Mouse (Mus musculus) right cerebral cortex, postnatal 36 days (tissue): ENCODE measurements around the gene Aebp1.
"Not testable (repeated sequence)": the region's sequence is repeated elsewhere in the genome, so short reads cannot be mapped to it uniquely, and the experiment has no call there.

Source experiments
- DNase-seq, 2 experiments: peaks; one replicate each; pipeline ENCODE4 v3.0.0; 2022; ENCODE audit warnings: low spot score in 2 of 2, mixed read lengths in 1 of 2

Gene Aebp1

GRCm38 (mm10) chr11:5855902-5856301 is 5.8 kb upstream of the Aebp1 start:
- peak in 1 of 2 experiments; percentile 41 for DNase-seq

DNA sequence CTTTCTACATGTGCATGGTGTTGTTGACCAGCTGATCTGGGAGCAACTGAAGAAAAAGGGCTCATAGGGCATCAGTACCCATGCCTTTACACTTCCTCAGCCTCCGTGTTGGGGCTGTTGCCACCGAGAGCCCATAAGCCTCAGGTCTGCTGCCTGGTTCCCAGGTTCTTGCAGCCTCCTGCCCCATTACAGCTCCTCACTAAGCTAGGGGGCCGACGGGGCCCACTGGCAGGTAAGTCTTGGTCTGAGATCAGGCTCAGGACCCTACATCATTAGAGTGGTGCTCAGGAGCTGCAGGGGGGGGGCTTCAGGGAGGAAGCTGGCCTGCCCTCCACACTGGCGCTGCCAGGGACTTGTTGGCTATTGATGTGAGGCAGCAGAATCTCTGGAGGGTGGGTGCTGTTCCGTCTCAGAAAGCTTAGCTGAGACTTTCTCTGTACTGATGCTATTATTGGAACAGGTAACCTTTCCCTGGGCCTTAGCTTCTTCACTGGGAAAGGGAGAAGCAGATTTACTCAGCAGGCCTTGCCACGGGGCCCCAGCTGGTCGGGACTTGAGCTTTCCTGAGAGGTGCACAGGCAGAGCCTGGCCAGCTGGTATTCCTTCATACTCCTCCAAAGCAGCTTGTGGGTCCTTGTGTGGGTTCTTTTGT is 5.1 kb upstream of the Aebp1 start:
- no peak for DNase-seq

DNA sequence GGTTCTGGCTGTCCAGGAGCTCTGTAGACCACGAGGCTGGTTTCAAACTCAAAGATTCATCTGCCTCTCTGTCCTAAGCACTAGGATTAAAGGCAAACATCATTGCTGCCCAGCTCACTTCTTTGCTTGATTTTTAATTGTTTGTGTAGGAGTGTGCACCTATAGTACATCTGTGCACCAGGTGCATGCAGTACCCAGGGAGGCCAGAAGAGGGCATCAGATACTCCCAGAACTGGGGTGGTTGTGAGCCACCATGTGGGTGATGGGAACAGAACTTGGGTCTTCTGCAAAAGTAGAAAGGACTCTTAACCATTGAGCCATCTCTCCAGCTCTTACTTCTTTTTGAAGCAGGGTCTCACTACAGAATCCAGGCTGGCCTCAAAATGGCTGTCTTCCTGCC is 3.0 kb upstream of the Aebp1 start:
- no peak for DNase-seq

DNA sequence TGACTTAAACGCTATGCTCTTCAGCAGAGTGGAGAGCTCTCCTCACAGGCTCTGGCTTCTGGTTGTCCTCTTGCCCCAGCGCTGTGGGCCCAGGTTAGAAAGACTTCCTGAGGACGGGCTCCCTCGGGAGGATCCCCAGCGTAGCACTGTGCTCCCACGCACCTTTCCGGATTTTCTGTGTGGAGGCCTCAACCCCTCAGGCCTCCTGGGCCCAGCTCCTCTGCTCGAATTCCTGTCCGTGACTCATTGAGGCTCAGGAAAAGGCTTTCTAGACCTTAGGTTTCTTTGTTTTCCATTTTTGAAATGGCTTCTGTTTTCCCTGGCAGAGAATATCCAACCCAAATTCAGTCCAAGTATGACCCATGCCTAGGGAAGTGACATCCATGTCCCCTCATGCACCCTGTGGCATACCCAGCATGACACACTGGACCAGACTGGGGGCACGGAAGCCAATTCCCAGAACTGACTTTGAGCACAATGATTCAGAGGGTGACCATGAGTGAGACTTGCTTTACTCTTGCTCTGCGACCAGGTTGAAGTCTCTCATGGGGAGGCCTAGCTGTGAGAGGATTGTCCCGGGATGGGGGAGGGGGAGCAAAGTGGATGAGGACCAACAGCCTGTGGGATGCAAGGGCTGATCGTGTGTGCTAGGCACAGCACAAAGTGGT is 1.7 kb upstream of the Aebp1 start:
- no peak for DNase-seq

GRCm38 (mm10) chr11:5860639-5861038 is 1.1 kb upstream of the Aebp1 start:
- DNase-seq = no peak

GRCm38 (mm10) chr11:5862394-5863105 is 803 bp downstream of the Aebp1 start:
- no peak for DNase-seq

DNA sequence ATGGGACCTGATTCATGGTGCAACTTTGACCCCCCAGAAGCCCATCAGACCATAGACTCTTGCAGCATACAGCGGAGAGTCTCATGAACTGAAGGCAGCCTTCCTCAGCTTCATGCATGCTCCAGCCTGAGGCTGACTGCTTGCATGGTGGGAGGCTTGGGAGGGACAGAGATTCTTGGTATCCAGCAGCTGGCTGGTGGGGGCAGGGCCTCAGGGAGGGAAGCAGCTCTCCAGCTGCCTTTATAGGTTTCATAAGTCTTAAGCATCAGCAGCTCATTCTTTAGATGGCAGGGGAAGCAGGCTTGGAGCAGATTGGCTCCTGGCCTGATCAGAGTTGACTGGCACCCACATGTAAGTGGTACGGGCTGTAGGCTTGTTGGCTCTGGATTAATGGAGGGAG is 5.4 kb downstream of the Aebp1 start:
- no peak for DNase-seq

GRCm38 (mm10) chr11:5868324-5868723 is 6.6 kb downstream of the Aebp1 start:
- DNase-seq = no peak

GRCm38 (mm10) chr11:5869331-5869730 is 7.6 kb downstream of the Aebp1 start:
- DNase-seq = no peak

DNA sequence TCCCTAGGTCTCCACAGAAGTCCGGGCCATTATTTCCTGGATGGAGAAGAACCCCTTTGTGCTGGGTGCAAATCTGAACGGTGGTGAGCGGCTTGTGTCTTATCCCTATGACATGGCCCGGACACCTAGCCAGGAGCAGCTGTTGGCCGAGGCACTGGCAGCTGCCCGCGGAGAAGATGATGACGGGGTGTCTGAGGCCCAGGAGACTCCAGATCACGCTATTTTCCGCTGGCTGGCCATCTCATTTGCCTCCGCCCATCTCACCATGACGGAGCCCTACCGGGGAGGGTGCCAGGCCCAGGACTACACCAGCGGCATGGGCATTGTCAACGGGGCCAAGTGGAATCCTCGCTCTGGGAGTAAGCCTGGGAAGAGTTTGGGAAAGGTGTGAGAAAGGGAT is 8.3 kb downstream of the Aebp1 start:
- no peak for DNase-seq

- no peak for DNase-seq
Observed at GRCm38 (mm10) chr11:5872707-5873106, 11.0 kb downstream of the Aebp1 start.

DNA sequence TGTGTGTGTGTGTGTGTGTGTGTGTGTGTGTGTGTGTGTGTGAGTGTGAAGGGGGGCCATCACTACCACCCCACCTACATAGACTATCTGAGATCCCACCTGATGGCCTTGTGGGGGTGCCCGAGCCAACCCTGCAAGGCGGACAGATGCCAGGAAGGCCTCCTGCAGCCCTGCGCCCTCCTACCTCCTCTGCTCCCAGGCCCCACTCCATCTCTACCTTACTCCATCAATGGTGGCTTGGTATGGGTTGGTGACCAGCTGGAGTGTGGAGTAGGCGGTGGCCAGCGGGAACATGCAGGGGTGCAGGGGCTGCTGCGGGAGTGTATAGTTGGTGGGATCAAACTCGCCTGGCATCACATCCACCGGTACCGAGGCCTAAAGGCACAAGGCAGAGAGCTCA is 11.4 kb downstream of the Aebp1 start:
- DNase-seq = no peak

DNA sequence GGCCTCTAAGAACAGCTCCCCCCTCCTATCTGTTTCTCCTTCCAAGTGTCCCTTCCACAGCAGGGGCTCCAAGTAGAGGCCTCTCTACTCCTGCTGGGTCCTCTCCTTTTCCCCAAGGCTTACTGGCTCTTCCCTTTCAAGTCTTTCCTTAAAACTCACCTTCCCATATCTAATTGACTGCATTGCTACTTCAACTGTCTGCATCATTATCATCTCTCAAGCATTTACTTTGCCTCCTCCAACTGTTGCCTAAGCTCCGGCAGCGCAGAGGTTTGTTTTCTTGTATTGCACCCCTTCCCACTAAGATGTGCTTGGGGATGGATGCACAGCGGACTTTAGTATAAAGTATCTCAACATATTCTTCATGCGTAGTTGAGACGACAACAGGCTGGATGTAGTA is 15.7 kb downstream of the Aebp1 start:
- DNase-seq = no peak

DNA sequence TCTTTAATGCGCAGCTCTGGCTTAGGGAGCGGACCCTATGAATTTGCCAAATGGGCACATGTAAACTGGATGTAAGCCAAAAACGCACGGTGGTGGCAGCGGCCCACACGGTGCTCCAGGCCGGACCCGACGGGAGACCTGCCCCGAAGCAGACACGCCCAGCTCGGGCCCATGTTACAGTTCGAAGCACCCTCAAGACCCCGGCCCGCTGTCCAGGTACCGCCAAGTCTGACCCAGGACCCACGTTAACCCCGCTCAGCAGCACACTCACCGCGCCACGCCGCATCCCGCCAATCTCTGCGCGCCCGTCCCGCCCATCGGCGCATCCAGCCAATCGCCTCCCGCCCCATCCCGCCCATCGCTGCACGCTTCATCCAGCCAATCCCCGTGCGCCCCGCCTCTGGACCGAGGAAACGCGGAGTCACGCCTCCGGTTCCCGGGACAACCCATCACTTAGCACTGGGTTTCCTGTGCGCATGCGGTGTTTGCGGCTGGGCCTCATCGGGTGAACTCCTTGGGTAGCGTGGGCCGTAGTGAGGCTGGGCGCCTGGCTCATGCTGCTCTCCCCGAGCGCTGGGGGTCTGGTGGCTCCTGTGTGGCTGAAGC is 16.3 kb downstream of the Aebp1 start, which contains the start of gene Pold2:
TSS of gene Pold2 (minus strand) at position 372 of the 606 bp plus-strand sequence.
- DNase-seq = peak; percentile 97 to 98

- no peak for DNase-seq
Observed at GRCm38 (mm10) chr11:5878661-5879060, 16.9 kb downstream of the Aebp1 start.

- peak in 1 of 2 experiments; percentile 37 for DNase-seq
Observed at GRCm38 (mm10) chr11:5879905-5880304, 18.2 kb downstream of the Aebp1 start.

GRCm38 (mm10) chr11:5882518-5882917 is 20.8 kb downstream of the Aebp1 start:
- DNase-seq = no peak

DNA sequence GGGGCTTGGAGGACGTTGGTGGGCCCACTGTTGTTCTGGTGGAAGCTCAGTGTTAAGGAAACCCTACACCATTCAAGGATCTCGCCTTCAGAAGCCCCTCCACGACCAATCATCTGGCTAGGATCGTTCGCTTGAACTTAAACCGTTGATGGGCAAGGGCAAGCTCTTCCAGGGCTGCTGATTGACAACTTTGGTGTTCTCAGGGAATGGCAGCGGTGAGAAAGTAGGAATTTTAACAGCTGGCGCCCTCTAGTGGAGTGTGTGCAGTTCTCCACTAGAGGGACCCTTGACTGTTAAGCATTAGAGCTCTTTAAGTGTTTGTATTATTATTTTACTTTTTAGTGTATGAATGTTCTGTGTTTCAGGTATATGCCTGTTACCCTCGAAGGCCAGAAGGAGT is 24.4 kb downstream of the Aebp1 start:
- no peak for DNase-seq

DNA sequence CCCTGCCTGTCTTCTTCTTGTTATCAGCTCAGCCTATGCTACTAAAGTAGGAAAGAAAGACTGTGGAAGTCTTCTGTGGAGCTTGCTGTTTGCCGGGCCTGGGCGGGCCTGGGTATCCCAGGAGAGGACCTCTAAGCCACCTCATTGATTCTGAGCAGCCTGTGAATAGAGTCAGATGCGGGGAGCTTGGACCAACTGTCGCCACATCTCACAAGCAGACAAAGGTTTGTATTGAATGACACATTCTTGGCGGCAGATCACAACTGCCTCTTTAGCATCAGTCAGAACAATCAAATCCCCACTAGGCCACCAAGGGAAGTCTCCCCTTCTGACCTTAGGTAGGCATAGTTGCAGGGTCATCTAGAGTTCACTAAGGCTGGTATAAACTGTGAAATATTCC is 25.5 kb downstream of the Aebp1 start:
- no peak for DNase-seq

DNA sequence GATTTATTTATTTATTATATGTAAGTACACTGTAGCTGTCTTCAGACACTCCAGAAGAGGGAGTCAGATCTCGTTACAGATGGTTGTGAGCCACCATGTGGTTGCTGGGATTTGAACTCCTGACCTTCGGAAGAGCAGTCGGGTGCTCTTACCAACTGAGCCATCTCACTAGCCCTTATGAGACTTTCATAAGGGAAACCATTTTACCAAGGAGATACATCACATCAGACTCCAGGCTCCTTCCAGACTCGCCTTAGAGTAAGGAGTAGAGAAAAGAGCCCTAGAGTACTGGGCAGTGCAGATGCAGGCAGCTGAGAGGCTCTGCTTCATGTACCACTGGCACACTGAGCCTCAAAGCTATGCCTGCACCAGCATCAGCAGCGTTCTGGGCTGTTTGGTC is 26.8 kb downstream of the Aebp1 start:
- not testable (repeated sequence) for DNase-seq

- no peak for DNase-seq
Observed at GRCm38 (mm10) chr11:5892151-5892591, 30.4 kb downstream of the Aebp1 start.

- no peak for DNase-seq
Observed at GRCm38 (mm10) chr11:5892810-5893368, 31.1 kb downstream of the Aebp1 start.
